Mouse (Mus musculus) liver, adult 2 months (tissue): Measurements from ENCODE around the gene Dzip1. TPM values are rescaled to one million over a fixed set of nuclear protein-coding genes. Genes with fewer than 3 reads are reported as not detected.

Source experiments
- DNase-seq: peaks from one replicate; pipeline ENCODE4 v3.0.0-alpha.2; 2011; ENCODE audit warnings: low read depth, low spot score; ENCODE audit errors: extremely low read depth
- H3K27ac ChIP-seq: fragments of 200-500 bp; replicated peaks from 2 replicates; pipeline ENCODE4 v1.5.1; 2012; ENCODE audit warnings: low read depth, mild to moderate bottlenecking, control low read depth, inconsistent platforms, low read length; ENCODE audit not compliant: insufficient read depth
- H3K27me3 ChIP-seq: fragments of 200-500 bp; 2 replicates; pipeline ENCODE4 v1.6.1; 2012; ENCODE audit warnings: mild to moderate bottlenecking, moderate library complexity, low read length, inconsistent platforms; ENCODE audit not compliant: control insufficient read depth, insufficient read depth
- H3K36me3 ChIP-seq: fragments of 200-500 bp; 2 replicates; pipeline ENCODE4 v1.6.1; 2012; ENCODE audit warnings: low read length, inconsistent platforms; ENCODE audit not compliant: control insufficient read depth, insufficient read depth
- H3K4me1 ChIP-seq: fragments of 200-500 bp; 2 replicates; pipeline ENCODE4 v1.6.1; 2011; ENCODE audit warnings: low read length; ENCODE audit not compliant: control insufficient read depth, insufficient read depth
- H3K4me3 ChIP-seq: fragments of 200-500 bp; 2 replicates; pipeline ENCODE4 v1.5.1; 2011; ENCODE audit warnings: low read depth, mild to moderate bottlenecking, control low read depth, low read length, moderate library complexity; ENCODE audit not compliant: insufficient read depth
- H3K79me2 ChIP-seq: fragments of 200-500 bp; 2 replicates; pipeline ENCODE4 v1.6.1; 2012; ENCODE audit warnings: inconsistent platforms, mild to moderate bottlenecking, low read length, moderate library complexity; ENCODE audit not compliant: control insufficient read depth, insufficient read depth
- H3K9ac ChIP-seq: fragments of 200-500 bp; 2 replicates; pipeline ENCODE4 v1.6.1; 2012; ENCODE audit warnings: low read depth, mild to moderate bottlenecking, control low read depth, inconsistent platforms, low read length
- CTCF ChIP-seq: fragments of 200-500 bp; IDR thresholded peaks from 2 replicates; pipeline ENCODE4 v1.5.1; 2011; ENCODE audit warnings: low read depth, low read length, control low read depth
- POLR2A ChIP-seq: fragments of 200-500 bp; IDR thresholded peaks from 2 replicates; pipeline ENCODE4 v1.6.1; 2011; ENCODE audit warnings: low read length, control low read depth; ENCODE audit not compliant: insufficient read depth; ENCODE audit errors: extremely low read depth
- WGBS: fragments of 180-500 bp; shearing (Covaris S2); methylation state at CpG from one replicate; pipeline ENCODE4 v1.1.7; 2018; 5-methylcytosine and 5-hydroxymethylcytosine counted together
- polyA plus RNA-seq: library from polyadenylated mRNA; depleted of rRNA; stranded (reverse); fragments of >200 nt; gene quantifications from 2 replicates; pipeline ENCODE4 v1.2.3, GENCODE M21; 2012; rRNA removed
- total RNA-seq: library from RNA; depleted of rRNA; stranded (reverse); fragments of >200 nt; gene quantifications from 2 replicates; pipeline ENCODE4 v1.2.3, GENCODE M21; 2014; rRNA removed

Dzip1 gene
- total RNA-seq (0.55 and 0.74 TPM in 2 replicates), polyA plus RNA-seq (0.23 and 0.44 TPM in 2 replicates)

- Histone ChIP-seq H3K36me3 (no peaks in the 10 kb centered on the region), H3K4me1 (peaks cover 9% of the 10 kb centered on the region; the same call in 1 of the 2 replicates), H3K9ac (peak within 1 kb of the TSS; percentile 24; the same call in 1 of the 2 replicates), H3K79me2 (no peaks in the 10 kb centered on the region), H3K4me3 (peak within 1 kb of the TSS; percentile 55), H3K27me3 (peaks cover 16% of the 10 kb centered on the region), H3K27ac (no peak within 1 kb of the TSS)
- TF ChIP-seq POLR2A (no peak), CTCF (no peak)
- 7% methylated on average over 55 of the region's 55 CpGs for WGBS
- DNase-seq: peak; percentile 27
Measured at GRCm38 (mm10) chr14:118924673-118925615, at the start of gene Dzip1. Gene Dzip1, minus strand, starts transcription at chr14:118925460.

- peaks cover 80% of the 10 kb centered on the region for H3K36me3 ChIP-seq
- no peaks in the 10 kb centered on the region for H3K4me1 ChIP-seq
- H3K27me3 ChIP-seq: no peaks in the 10 kb centered on the region
- TF ChIP-seq POLR2A: no peak
- TF ChIP-seq CTCF: no peak
- no peak overlapping the region for H3K4me3 ChIP-seq
- WGBS: 83% methylated on average over 6 of the region's 6 CpGs
- no peak for DNase-seq
- no peak overlapping the region for H3K27ac ChIP-seq
- no peak overlapping the region for H3K9ac ChIP-seq
- no peaks in the 10 kb centered on the region for H3K79me2 ChIP-seq
Measured at GRCm38 (mm10) chr14:118972268-118972667, 47.0 kb upstream of the Dzip1 start.

GRCm38 (mm10) chr14:118967646-118968045, 42.4 kb upstream of the Dzip1 start:
- 80% methylated on average over 7 of the region's 7 CpGs for WGBS
- no peak overlapping the region for H3K27ac ChIP-seq
- no peak for DNase-seq
- no peaks in the 10 kb centered on the region for H3K79me2 ChIP-seq
- peaks cover 63% of the 10 kb centered on the region for H3K36me3 ChIP-seq
- H3K27me3 ChIP-seq: no peaks in the 10 kb centered on the region
- H3K4me3 ChIP-seq: no peak overlapping the region
- H3K9ac ChIP-seq: no peak overlapping the region
- H3K4me1 ChIP-seq: no peaks in the 10 kb centered on the region
- TF ChIP-seq CTCF (no peak), POLR2A (no peak)

- 92% methylated on average over 4 of the region's 4 CpGs for WGBS
- Histone ChIP-seq H3K27ac (no peak overlapping the region), H3K27me3 (no peaks in the 10 kb centered on the region), H3K4me3 (no peak overlapping the region), H3K9ac (no peak overlapping the region), H3K79me2 (no peaks in the 10 kb centered on the region), H3K36me3 (peaks cover 59% of the 10 kb centered on the region), H3K4me1 (no peaks in the 10 kb centered on the region)
- TF ChIP-seq CTCF: no peak
- no peak for TF ChIP-seq POLR2A
- no peak for DNase-seq
Measured at GRCm38 (mm10) chr14:118965356-118966000, 40.2 kb upstream of the Dzip1 start.

GRCm38 (mm10) chr14:118958010-118958409, 32.8 kb upstream of the Dzip1 start:
- no peak overlapping the region for H3K27ac ChIP-seq
- peaks cover 57% of the 10 kb centered on the region for H3K36me3 ChIP-seq
- H3K27me3 ChIP-seq: no peaks in the 10 kb centered on the region
- DNase-seq: no peak
- H3K9ac ChIP-seq: no peak overlapping the region
- WGBS: 96% methylated on average over 3 of the region's 3 CpGs
- H3K4me3 ChIP-seq: no peak overlapping the region
- no peak for TF ChIP-seq CTCF
- no peak for TF ChIP-seq POLR2A
- no peaks in the 10 kb centered on the region for H3K4me1 ChIP-seq
- H3K79me2 ChIP-seq: peaks cover 4% of the 10 kb centered on the region; the same call in 1 of the 2 replicates
